Mouse (Mus musculus) midbrain, embryonic 15.5 days (tissue): Measurements from ENCODE around the gene Zdhhc22. TPM values are rescaled to one million over a fixed set of nuclear protein-coding genes. Genes with fewer than 3 reads are reported as not detected.

Experiments used
- microRNA-seq: library from miRNA; unstranded; fragments of <30 nt; microRNA quantifications from one replicate; pipeline ENCODE4, GENCODE M21; 2016
- polyA plus RNA-seq: library from polyadenylated mRNA; unstranded; fragments of >200 nt; fragmentation: Nextera tagmentation; extraction: Ambion mirVana; gene quantifications from 2 replicates; pipeline ENCODE4 v1.2.1, GENCODE M21; 2015

The Zdhhc22 gene
- polyA plus RNA-seq, 1 experiment from 2014 or later = 21.8 TPM

Small RNAs within 50 kb of the gene (microRNA-seq; reads per million reads assigned to microRNA genes)
- not detected for gene Gm25847

Other genes starting within 250 kb of the Zdhhc22 start
- 94.3 and 98.5 TPM in 2 replicates for gene Irf2bpl, start 105.6 kb downstream of the Zdhhc22 start, polyA plus RNA-seq
- gene Cipc, start 43.4 kb downstream of the Zdhhc22 start, polyA plus RNA-seq = 55.0 and 56.0 TPM in 2 replicates
- gene Tmem63c, start 30.9 kb upstream of the Zdhhc22 start, polyA plus RNA-seq = 11.1 and 12.7 TPM in 2 replicates
- gene Ngb, start 112.1 kb upstream of the Zdhhc22 start, polyA plus RNA-seq = 6.2 and 6.8 TPM in 2 replicates
- gene Gstz1, start 156.7 kb upstream of the Zdhhc22 start, polyA plus RNA-seq = 26.9 and 28.9 TPM in 2 replicates
- gene Pomt2, start 157.5 kb upstream of the Zdhhc22 start, polyA plus RNA-seq = 15.8 and 17.1 TPM in 2 replicates
- 1.7 and 2.8 TPM in 2 replicates for gene Samd15, start 209.3 kb upstream of the Zdhhc22 start, polyA plus RNA-seq
- gene Tmed8, start 210.0 kb upstream of the Zdhhc22 start, polyA plus RNA-seq = 4.8 and 5.4 TPM in 2 replicates
- gene Noxred1, start 248.3 kb upstream of the Zdhhc22 start, polyA plus RNA-seq = 1.6 and 1.7 TPM in 2 replicates